In the genomic region with DNA sequence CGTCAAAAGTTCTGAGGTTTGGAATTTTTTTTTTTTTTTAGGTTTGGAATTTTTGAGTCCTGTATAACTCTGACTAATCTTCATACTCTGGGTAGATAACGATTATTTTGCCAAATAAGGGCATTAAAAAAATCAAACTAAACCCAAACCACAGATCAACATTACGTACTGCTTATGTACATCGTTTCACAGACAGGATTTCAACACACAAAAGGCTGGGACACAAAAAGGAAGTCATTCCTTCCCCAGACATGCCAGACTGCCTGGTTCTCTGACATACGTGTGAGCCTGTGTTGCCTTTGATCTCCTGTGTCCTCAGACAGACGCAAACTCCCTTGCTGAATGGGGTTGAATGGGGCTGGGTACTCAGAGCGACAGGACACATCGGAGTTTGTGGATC, we compare ENCODE assay signal across 15 mouse cellular contexts. TPM values are rescaled to one million over a fixed set of nuclear protein-coding genes. Genes with fewer than 3 reads are reported as not detected.
"Had no signal": no experiment of that assay in that cellular context is flagged by ENCODE, and none has a peak within 500 bp of the region (broad histone marks: within the 10 kb centered on the region; RNA-seq: fewer than 3 reads in every experiment).

No protein-coding gene starts in this region.

- H3K27me3 ChIP-seq: midbrain, embryonic 13.5 days; midbrain, embryonic 15.5 days; neural tube, embryonic 12.5 days; stomach, embryonic 15.5 days had no signal

- H3K4me1 ChIP-seq: midbrain, embryonic 13.5 days; midbrain, embryonic 15.5 days; neural tube, embryonic 12.5 days; stomach, embryonic 15.5 days had no signal

- H3K4me2 ChIP-seq: lung, embryonic 14.5 days; midbrain, embryonic 13.5 days; midbrain, embryonic 15.5 days; neural tube, embryonic 12.5 days; stomach, embryonic 15.5 days had no signal

- H3K4me3 ChIP-seq: midbrain, embryonic 10.5 days; midbrain, embryonic 13.5 days; midbrain, embryonic 15.5 days; neural tube, embryonic 12.5 days; stomach, embryonic 15.5 days had no signal

- H3K9ac ChIP-seq: lung, embryonic 14.5 days; midbrain, embryonic 13.5 days; midbrain, embryonic 15.5 days; neural tube, embryonic 12.5 days; stomach, embryonic 15.5 days had no signal

- H3K27ac ChIP-seq: midbrain, embryonic 10.5 days; midbrain, embryonic 13.5 days; midbrain, embryonic 15.5 days; neural tube, embryonic 12.5 days; stomach, embryonic 15.5 days; stomach, postnatal 0 days had no signal

- DNase-seq: lung, adult 18-20 months; lung, embryonic 14.5 days; lung, postnatal 10 days; lung, postnatal 4 days; right cerebral cortex, postnatal 14 days; thymus, adult 2 months; thymus, postnatal 25 days; thymus, postnatal 4 days had no signal

- H3K9me3 ChIP-seq: midbrain, embryonic 10.5 days; midbrain, embryonic 13.5 days; midbrain, embryonic 15.5 days; neural tube, embryonic 12.5 days; stomach, embryonic 15.5 days had no signal

- ATAC-seq: midbrain, embryonic 13.5 days; midbrain, embryonic 15.5 days had no signal

RNA-seq across cellular contexts. Expression of a gene that starts 22.3 kb away (rescaled TPM):
- total RNA-seq: neutrophil, adult 5-6 weeks had no signal
